Mouse (Mus musculus) lung, adult 2 months (tissue): ENCODE data around the gene Ikzf1. TPM values are rescaled to one million over a fixed set of nuclear protein-coding genes. Genes with fewer than 3 reads are reported as not detected.

ENCODE experiments used
- DNase-seq: peaks from one replicate; pipeline ENCODE4 v3.0.0; 2022
- H3K4me1 ChIP-seq: fragments of 200-500 bp; 2 replicates; pipeline ENCODE4 v1.6.1; 2011; ENCODE audit warnings: low read length; ENCODE audit not compliant: control insufficient read depth, insufficient read depth
- H3K4me3 ChIP-seq: fragments of 200-500 bp; replicated peaks from 2 replicates; pipeline ENCODE3; 2011; ENCODE audit warnings: low read depth, mild to moderate bottlenecking, control low read depth, low read length; ENCODE audit errors: extremely low read depth
- CTCF ChIP-seq: fragments of 200-500 bp; IDR thresholded peaks from 2 replicates; pipeline ENCODE4 v1.5.1; 2011; ENCODE audit warnings: mild to moderate bottlenecking, low read length, control low read depth; ENCODE audit not compliant: insufficient read depth
- POLR2A ChIP-seq: fragments of 200-500 bp; IDR thresholded peaks from 2 replicates; pipeline ENCODE4 v1.6.1; 2011; ENCODE audit warnings: low read depth, mild to moderate bottlenecking, control low read depth, low read length, borderline replicate concordance; ENCODE audit errors: extremely low read depth
- WGBS: fragments of 180-500 bp; shearing (Covaris S2); methylation state at CpG from one replicate; pipeline ENCODE4 v1.1.7; 2018; 5-methylcytosine and 5-hydroxymethylcytosine counted together
- polyA plus RNA-seq: library from polyadenylated mRNA; depleted of rRNA; stranded (reverse); fragments of >200 nt; gene quantifications from 2 replicates; pipeline ENCODE4 v1.2.3, GENCODE M21; 2012; rRNA removed

Ikzf1 gene
- polyA plus RNA-seq = 28.0 and 39.9 TPM in 2 replicates

- 5% methylated on average over 94 of the region's 100 CpGs for WGBS
- H3K4me1 ChIP-seq = no peaks in the 10 kb centered on the region
- peak within 1 kb of the TSS; percentile 76 for H3K4me3 ChIP-seq
- TF ChIP-seq CTCF (no peak), POLR2A (no peak)
- peak; percentile 23 for DNase-seq
These were observed at the start of gene Ikzf1 for GRCm38 (mm10) chr11:11684930-11685852. Gene Ikzf1 (plus strand): TSS chr11:11685003.

DNA sequence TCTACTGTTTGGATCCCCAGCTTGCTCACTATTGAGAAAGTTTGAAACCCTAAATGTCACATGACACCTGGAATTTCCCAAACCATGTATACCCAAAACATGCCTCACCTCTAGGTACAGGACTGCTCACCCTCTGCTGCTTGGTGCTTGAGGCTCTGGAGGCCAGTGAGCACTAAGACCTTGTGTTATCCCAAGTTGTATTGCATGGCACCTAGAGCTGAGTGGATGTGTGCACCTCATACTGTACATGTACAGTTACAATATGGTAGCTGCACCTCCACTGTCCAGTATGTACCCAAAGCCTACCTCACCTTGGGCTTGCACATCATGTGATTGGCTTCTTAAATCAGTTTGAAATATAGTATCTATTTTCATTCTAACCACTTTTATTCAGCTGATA is 40.5 kb upstream of the Ikzf1 start:
- no peak for DNase-seq
- Histone ChIP-seq H3K4me1 (no peaks in the 10 kb centered on the region), H3K4me3 (no peak overlapping the region)
- TF ChIP-seq POLR2A = no peak
- no peak for TF ChIP-seq CTCF

- Histone ChIP-seq H3K4me1 (no peaks in the 10 kb centered on the region), H3K4me3 (no peak overlapping the region)
- TF ChIP-seq CTCF (no peak), POLR2A (no peak)
- no peak for DNase-seq
- 66% methylated on average over 3 of the region's 3 CpGs for WGBS
These were observed 28.4 kb upstream of the Ikzf1 start for GRCm38 (mm10) chr11:11656388-11656787.

GRCm38 (mm10) chr11:11656995-11657530 is 27.7 kb upstream of the Ikzf1 start:
- no peaks in the 10 kb centered on the region for H3K4me1 ChIP-seq
- TF ChIP-seq POLR2A = no peak
- TF ChIP-seq CTCF = no peak
- WGBS = 32% methylated on average over 5 of the region's 5 CpGs
- DNase-seq = no peak
- no peak overlapping the region for H3K4me3 ChIP-seq

GRCm38 (mm10) chr11:11657634-11658033 is 27.2 kb upstream of the Ikzf1 start:
- 83% methylated on average over 4 of the region's 4 CpGs for WGBS
- no peaks in the 10 kb centered on the region for H3K4me1 ChIP-seq
- H3K4me3 ChIP-seq = no peak overlapping the region
- TF ChIP-seq CTCF (no peak), POLR2A (no peak)
- DNase-seq = no peak

DNA sequence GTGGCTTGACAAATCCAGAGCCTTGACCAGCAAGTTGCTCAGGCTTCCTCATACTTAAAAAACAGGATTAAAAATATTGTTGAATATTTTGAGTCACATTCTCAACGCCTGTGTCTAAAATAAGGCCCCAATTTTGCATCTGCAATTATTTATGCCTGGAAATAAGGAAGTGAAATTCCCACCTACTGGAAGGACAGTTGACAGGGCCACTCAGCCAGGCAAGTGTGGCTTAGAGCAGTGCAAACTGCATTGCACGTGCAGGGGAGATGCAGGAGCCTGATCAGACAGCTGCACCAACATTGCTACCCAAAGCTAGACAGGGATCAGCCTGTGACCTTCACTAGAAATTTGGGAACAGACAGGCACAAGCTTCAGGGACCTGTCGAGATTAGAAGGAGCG is 26.0 kb upstream of the Ikzf1 start:
- 64% methylated on average over 4 of the region's 4 CpGs for WGBS
- Histone ChIP-seq H3K4me1 (no peaks in the 10 kb centered on the region), H3K4me3 (no peak overlapping the region)
- no peak for TF ChIP-seq CTCF
- TF ChIP-seq POLR2A = no peak
- no peak for DNase-seq

- TF ChIP-seq POLR2A (no peak), CTCF (no peak)
- 68% methylated on average over 4 of the region's 4 CpGs for WGBS
- no peak for DNase-seq
- no peaks in the 10 kb centered on the region for H3K4me1 ChIP-seq
- no peak overlapping the region for H3K4me3 ChIP-seq
These were observed 24.2 kb upstream of the Ikzf1 start for GRCm38 (mm10) chr11:11660651-11661050.

GRCm38 (mm10) chr11:11667254-11667921 is 17.4 kb upstream of the Ikzf1 start:
- no peaks in the 10 kb centered on the region; the same call in 1 of the 2 replicates for H3K4me1 ChIP-seq
- DNase-seq = no peak
- 79% methylated on average over 4 of the region's 4 CpGs for WGBS
- TF ChIP-seq POLR2A (no peak), CTCF (no peak)
- H3K4me3 ChIP-seq = no peak overlapping the region

DNA sequence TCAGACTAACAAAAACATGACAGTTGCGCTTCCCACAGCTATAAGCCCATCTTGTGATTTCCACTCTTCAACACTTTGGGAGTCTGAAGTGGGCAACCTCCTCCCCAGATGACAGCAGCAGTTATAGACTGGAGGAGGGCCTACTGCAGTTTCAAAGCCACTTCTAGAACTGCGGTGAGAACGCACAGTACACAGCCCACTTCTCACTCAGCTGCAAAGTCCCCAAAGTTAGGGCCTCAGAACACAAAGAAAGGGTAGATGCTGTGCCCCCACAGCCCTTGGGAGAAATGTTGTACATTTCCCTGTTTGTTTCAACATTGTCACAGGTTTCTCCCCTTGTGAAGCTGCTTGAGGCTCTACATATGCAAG is 16.9 kb upstream of the Ikzf1 start:
- TF ChIP-seq POLR2A (no peak), CTCF (no peak)
- WGBS = 91% methylated on average over 3 of the region's 3 CpGs
- DNase-seq = no peak
- Histone ChIP-seq H3K4me1 (no peaks in the 10 kb centered on the region; the same call in 1 of the 2 replicates), H3K4me3 (no peak overlapping the region)

GRCm38 (mm10) chr11:11672974-11673373 is 11.8 kb upstream of the Ikzf1 start:
- 69% methylated on average over 4 of the region's 4 CpGs for WGBS

More at GRCm38 (mm10) chr11:11672974-11673373, 11.8 kb upstream of the Ikzf1 start:
- H3K4me3 ChIP-seq = no peak overlapping the region
- no peak for TF ChIP-seq CTCF
- DNase-seq = no peak
- no peaks in the 10 kb centered on the region; the same call in 1 of the 2 replicates for H3K4me1 ChIP-seq
